ENCODE assay signal across 8 mouse cellular contexts in the genomic region with DNA sequence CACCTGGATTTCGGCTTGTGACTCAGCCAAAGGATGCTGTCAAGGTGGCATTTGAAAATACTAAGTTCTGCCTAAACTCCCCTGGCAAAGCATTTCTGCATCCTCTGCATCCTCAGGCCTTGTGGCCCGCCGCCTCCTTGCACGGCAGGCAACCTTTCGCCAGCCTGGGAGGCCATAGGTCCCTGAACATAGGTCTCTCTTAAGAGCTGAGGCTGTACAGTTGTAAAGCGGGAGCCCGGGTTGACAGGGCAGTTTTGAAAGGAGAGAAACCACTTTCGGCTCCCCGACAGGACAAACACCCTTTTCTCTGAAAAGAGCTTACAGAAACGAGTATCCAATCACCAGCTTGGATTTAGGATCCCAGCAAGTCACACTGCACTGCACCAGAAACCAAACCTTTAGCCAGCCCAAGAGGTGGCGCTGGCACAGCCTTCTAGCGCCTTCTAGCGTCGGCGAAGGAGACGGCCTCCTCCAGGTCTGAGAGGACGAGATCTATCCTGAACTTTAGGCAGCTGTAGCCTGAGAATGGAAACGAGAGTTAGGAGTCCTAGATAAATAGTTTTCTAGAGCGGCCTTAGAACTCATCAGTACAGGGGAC. TPM values are rescaled to one million over a fixed set of nuclear protein-coding genes. Genes with fewer than 3 reads are reported as not detected.
A peak's percentile ranks its signal among the peaks of the same experiment; 100 is the strongest.
DNase-seq lines count a peak whose midpoint lies in the region; ATAC-seq lines count a peak whose summit lies in the region.

No protein-coding gene starts in this region.

- 0 out of 2 replicates have a peak overlapping the region, but pooled peaks have one; percentile 22 for H3K27ac ChIP-seq in hindbrain, embryonic 15.5 days (replicated peaks)

- ATAC-seq in hindbrain, embryonic 15.5 days (ENCODE audit: low FRiP score, low read depth): peak; percentile 91

- H3K4me1 ChIP-seq in hindbrain, embryonic 15.5 days (replicated peaks): peaks cover 5% of the 10 kb centered on the region

- H3K4me3 ChIP-seq in hindbrain, embryonic 15.5 days: peak overlapping the region; percentile 31

- WGBS in hindbrain, embryonic 15.5 days: 10% methylated on average over 19 of the region's 19 CpGs

- H3K9me3 ChIP-seq in hindbrain, embryonic 15.5 days: no peaks in the 10 kb centered on the region

- H3K9ac ChIP-seq in hindbrain, embryonic 15.5 days: peak overlapping the region; percentile 13; the same call in 1 of the 2 replicates

- H3K36me3 ChIP-seq in hindbrain, embryonic 15.5 days: no peaks in the 10 kb centered on the region

- no peaks in the 10 kb centered on the region for H3K27me3 ChIP-seq in hindbrain, embryonic 15.5 days

- DNase-seq in ZHBTc4 (ENCODE audit: low read depth, low spot score): peak; percentile 93
- peak; percentile 84 to 85 for DNase-seq in cerebellum, postnatal 14 days
- peak; percentile 74 for DNase-seq in gastrocnemius, adult 18-20 months (ENCODE audit: low spot score)
- peak; percentile 31 to 64 for DNase-seq in layer of hippocampus, postnatal 25 days (ENCODE audit: extremely low spot score in 1 of 2, low spot score in 1 of 2)
- DNase-seq in lung, postnatal 14 days: peak; percentile 79
- DNase-seq in retina, postnatal 1 day: peak; percentile 84
- DNase-seq in urinary bladder, postnatal 36 days (ENCODE audit: low spot score in 2 of 2): peak; percentile 57 to 70

- peak overlapping the region; percentile 60 for H3K4me2 ChIP-seq in hindbrain, embryonic 15.5 days

RNA-seq across cellular contexts. Expression of a gene that starts 50.2 kb away (rescaled TPM):
- 10 to 100 TPM; 83.3 to 89.2 TPM for total RNA-seq in gastrocnemius, adult 18-20 months (2021)
- polyA plus RNA-seq in hindbrain, embryonic 15.5 days (2015; fragmentation: Nextera tagmentation; extraction: Ambion mirVana): 391 and 393 TPM in 2 replicates
- 100 to 1,000 TPM; 240 to 377 TPM for total RNA-seq in layer of hippocampus, postnatal 25 days (2021)

Comparison
In these comparisons a context has a peak if more than half of its experiments do, and no peak if none do; other contexts are left out.
1. Peak in every context shown above with its lines: DNase-seq, ATAC-seq, H3K4me3 ChIP-seq and H3K27ac ChIP-seq.